Mouse (Mus musculus): ENCODE measurements around the gene Apip. TPM values are rescaled to one million over a fixed set of nuclear protein-coding genes. Genes with fewer than 3 reads are reported as not detected.

Gene Apip
- total RNA-seq, 2 experiments from 2014 or later = 19.5 to 22.7 TPM

DNA sequence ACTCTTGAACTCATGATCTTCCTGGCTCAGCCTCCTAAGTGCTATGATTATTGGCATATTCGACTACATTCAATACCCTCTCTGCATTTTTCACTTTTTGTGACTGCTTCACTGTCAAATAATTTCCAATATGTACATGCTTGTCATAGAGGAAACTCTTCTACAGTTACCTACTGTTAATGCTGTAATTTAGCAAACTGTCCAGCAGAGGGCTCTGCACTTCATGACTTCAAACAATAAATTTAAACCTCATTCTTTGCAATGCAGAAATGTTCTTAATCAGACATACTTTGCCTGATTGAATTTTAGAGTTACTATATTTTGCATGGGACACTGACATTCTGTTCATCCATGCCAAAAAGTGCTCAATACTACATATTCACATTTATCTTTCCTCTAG is 13.0 kb downstream of the Apip start:
- intact Hi-C loops (cut with DNase I) = loop anchor here (1.0 kb wide), 1 partner anchor 261 kb away; no protein-coding TSS in a partner anchor
- DNase-seq (ENCODE audit: low spot score in 2 of 2) = no peak

DNA sequence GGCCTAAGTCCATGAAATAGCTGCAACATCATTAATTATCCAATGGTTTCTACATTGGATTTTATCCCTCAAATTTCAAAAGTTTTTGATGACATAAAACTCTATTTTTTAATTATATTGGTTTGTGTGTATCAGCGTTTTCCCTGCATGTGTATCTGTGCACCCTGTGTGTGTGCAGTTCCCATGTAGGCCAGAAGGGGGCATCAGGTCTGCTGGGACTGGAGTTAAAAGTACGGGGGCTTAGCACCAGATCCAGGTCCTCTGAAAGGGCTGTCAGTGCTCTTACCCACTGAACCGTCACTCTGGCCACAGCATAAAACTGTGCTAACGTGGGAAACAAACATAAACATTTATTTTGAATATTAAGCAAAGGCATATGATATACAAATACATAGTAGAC is 14.6 kb downstream of the Apip start:
- DNase-seq (ENCODE audit: low spot score in 2 of 2) = no peak
- intact Hi-C loops (cut with DNase I) = no loop called here

DNA sequence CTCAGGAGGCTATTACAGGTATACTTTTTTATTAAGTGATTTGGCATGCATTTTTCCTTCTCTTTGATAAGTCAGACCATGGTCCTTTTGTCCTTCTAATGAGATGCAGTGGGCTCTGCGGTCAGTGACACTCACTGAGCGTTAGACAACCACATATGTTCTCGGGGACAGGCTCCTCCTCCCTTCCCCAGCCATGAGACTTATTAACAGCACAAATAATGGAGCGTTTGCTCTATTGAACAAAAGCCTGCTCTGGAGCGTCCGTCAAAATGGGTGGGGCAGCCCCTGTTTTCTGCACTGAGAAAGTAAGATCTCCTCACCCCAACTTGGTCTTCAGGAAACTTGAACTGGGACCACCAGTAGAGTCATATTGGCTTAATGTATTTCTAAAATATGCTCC is 16.0 kb downstream of the Apip start:
- DNase-seq (ENCODE audit: low spot score in 2 of 2) = no peak
- intact Hi-C loops (cut with DNase I) = no loop called here

- DNase-seq (ENCODE audit: low spot score in 2 of 2) = no peak
- intact Hi-C loops (cut with DNase I) = no loop called here
Observed at GRCm38 (mm10) chr2:103102595-103102994, 29.1 kb downstream of the Apip start.

DNA sequence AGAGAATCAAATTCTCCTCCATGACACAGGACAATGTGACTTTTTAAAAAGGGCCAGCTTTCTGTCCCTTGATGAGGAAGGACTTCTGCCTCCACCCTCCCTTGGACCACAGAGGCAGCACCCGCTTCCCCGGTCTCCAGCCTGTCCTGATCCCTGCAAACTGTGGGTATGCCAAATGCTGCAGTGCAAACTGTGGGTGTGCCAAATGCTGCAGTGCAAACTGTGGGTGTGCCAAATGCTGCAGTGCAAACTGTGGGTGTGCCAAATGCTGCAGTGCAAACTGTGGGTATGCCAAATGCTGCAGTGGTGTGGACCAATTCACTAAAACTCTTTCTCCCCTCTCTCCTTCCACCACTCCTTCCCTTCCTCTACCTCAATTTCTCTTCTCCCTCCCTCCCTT is 32.7 kb downstream of the Apip start:
- no peak for DNase-seq (ENCODE audit: low spot score in 2 of 2)
- intact Hi-C loops (cut with DNase I) = no loop called here

GRCm38 (mm10) chr2:103111669-103112068 is 38.2 kb downstream of the Apip start:
- intact Hi-C loops (cut with DNase I) = no loop called here
- no peak for DNase-seq (ENCODE audit: low spot score in 2 of 2)

GRCm38 (mm10) chr2:103117212-103117611 is 43.7 kb downstream of the Apip start:
- DNase-seq (ENCODE audit: low spot score in 2 of 2) = no peak
- intact Hi-C loops (cut with DNase I) = no loop called here

DNA sequence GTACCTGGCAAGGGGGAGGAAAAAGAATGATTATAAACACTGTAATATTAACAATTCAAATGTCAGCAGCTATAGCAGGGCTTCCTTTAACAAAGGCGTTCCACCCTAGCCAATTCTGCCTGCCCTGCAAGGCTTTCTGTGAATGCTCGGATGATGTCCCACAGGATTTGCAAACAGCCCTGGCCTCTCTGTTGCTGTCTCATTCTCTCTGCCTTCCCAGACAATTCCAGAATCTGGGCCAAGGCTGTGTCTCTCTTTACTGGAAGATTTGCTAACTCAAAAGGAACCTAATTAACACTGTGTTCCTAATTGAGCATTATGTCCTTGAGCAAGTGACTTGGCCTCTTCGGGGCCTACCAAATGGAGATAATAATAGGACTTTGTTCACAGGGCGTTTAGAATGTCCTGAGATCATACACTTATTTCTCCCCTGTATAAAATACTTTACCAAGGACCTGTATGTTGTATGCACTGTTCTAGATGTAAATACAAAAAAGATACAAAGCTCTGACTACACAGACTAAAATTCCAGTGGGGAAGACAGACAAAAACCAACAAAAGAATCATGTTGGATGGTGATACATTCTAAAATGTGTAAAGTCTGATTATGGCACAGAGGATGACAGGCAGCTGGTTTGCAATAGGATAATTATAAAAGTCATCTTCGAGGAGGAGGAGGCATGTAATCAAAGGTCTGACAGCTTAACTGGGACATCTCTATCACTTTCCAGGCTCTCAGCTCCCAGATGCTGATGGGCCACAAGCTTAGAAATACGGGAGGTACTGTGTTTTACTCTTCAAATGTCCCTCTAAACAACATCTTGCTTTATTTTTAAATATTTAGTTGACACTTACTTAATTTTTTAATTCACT is 45.1 kb downstream of the Apip start:
- no peak for DNase-seq (ENCODE audit: low spot score in 2 of 2)
- intact Hi-C loops (cut with DNase I) = no loop called here

DNA sequence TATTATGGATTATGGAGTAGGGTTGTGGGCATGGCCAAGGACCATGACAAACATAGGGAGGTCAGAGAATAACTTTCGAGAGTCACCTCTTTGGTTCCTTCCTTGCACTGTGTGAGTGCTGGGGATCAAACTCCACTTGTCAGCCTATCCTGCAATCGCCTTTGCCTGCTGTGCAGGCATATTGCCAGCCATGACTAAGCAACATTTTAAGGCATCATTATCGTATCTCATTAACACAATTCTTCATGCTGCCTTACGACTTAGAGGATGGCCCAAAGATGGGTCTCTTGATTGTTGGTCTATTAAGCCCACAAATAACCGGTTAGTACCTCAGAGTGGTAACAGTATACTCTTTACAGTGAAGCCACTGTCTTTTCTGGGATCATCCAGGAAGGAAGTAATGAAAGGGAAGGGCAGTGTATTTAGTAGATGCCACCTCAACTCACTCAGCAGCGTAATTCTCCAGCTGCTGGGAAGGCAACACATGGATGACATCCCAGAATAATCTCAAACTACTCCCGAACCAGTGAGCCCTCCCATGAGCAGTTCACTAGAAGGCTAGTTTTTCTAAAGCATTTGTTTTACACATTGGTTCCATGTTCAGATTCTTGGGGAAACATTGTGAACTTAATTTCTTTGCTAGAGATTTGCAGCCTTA is 45.9 kb downstream of the Apip start:
- DNase-seq (ENCODE audit: low spot score in 2 of 2) = no peak
- intact Hi-C loops (cut with DNase I) = no loop called here

DNA sequence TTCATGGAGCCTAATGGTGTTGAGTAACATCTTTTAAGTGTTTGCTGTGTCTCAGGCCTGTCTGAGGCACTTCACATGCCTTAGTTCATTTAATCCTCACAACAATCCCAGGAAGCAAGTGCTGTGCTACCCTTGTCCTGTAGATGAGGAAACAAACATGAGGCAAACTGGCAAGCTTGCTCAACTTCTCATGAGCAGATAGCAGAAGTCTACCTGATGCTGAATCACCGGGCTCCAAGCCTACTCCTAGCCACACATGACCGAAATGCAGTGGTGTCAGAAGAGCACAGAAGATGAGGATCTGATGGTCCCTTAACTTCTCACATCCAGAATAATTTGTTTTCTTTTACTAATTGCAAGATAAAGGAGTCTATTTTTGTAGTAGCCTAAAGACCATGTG is 56.2 kb downstream of the Apip start:
- intact Hi-C loops (cut with DNase I) = loop anchor here (5.0 kb wide), 1 partner anchor 218 kb away; no protein-coding TSS in a partner anchor
- DNase-seq (ENCODE audit: low spot score in 2 of 2) = no peak

GRCm38 (mm10) chr2:103131145-103131544 is 57.7 kb downstream of the Apip start:
- intact Hi-C loops (cut with DNase I) = loop anchor here (5.0 kb wide), 1 partner anchor 216 kb away; no protein-coding TSS in a partner anchor
- DNase-seq (ENCODE audit: low spot score in 2 of 2) = no peak

GRCm38 (mm10) chr2:103138529-103139265 is 65.2 kb downstream of the Apip start:
- no peak for DNase-seq (ENCODE audit: low spot score in 2 of 2)
- intact Hi-C loops (cut with DNase I) = no loop called here

Other genes with a start within 250 kb of the Apip start
- 1 to 10 TPM; 4.1 to 4.2 TPM for gene Cd44, start 172.0 kb upstream of the Apip start, total RNA-seq (2021)
- gene Pdhx, start 162 bp upstream of the Apip start, total RNA-seq (2021) = 10 to 100 TPM; 53.3 to 54.1 TPM
- gene Ehf, start 229.6 kb downstream of the Apip start, total RNA-seq (2021) = under 1 TPM in 1 of 2 experiments, not detected in 1; 0.11 TPM